Mouse (Mus musculus) right cerebral cortex, adult 2 months (tissue): ENCODE measurements around the gene Otub2.
"Not testable (repeated sequence)": the region's sequence is repeated elsewhere in the genome, so short reads cannot be mapped to it uniquely, and the experiment has no call there.

Experiments
- DNase-seq, 2 experiments: peaks; one replicate each; pipeline ENCODE4 v3.0.0; 2021 to 2022; ENCODE audit warnings: low spot score in 2 of 2

Gene Otub2

GRCm38 (mm10) chr12:103443524-103443923 is 55.0 kb downstream of the Otub2 start, which contains the start of gene Ifi27l2a:
Ifi27l2a (minus strand) TSS chr12:103443680.
- no peak for DNase-seq

GRCm38 (mm10) chr12:103444261-103444660 is 55.8 kb downstream of the Otub2 start:
- not testable (repeated sequence) for DNase-seq

- no peak for DNase-seq
Measured at GRCm38 (mm10) chr12:103445060-103445459, 56.6 kb downstream of the Otub2 start.

GRCm38 (mm10) chr12:103453361-103453760 is 64.9 kb downstream of the Otub2 start:
- DNase-seq = no peak
